Mouse (Mus musculus): ENCODE results near the gene Pla2g2d.

Gene Pla2g2d

GRCm38 (mm10) chr4:138825751-138826567 is 50.4 kb downstream of the Pla2g2d start:
- DNase-seq (ENCODE audit: low spot score in 2 of 2) = no peak

GRCm38 (mm10) chr4:138827147-138827546 is 51.6 kb downstream of the Pla2g2d start:
- no peak for DNase-seq (ENCODE audit: low spot score in 2 of 2)
